Mouse (Mus musculus) cerebellum, postnatal 4 days (tissue): Measurements from ENCODE around the gene Tm6sf2.
A peak's percentile ranks its signal among the peaks of the same experiment; 100 is the strongest.

Experiments
- DNase-seq, 2 experiments: peaks; one replicate each; pipeline ENCODE4 v3.0.0; 2022; ENCODE audit warnings: low spot score in 2 of 2, mixed read lengths in 1 of 2

The Tm6sf2 gene

GRCm38 (mm10) chr8:70089296-70089960, 16.7 kb downstream of the Tm6sf2 start:
- no peak for DNase-seq

GRCm38 (mm10) chr8:70092786-70093185, 20.1 kb downstream of the Tm6sf2 start:
- no peak for DNase-seq

GRCm38 (mm10) chr8:70099276-70099675, 26.6 kb downstream of the Tm6sf2 start:
- no peak for DNase-seq

- DNase-seq = no peak
These were observed 27.5 kb downstream of the Tm6sf2 start for GRCm38 (mm10) chr8:70100241-70100640.

- DNase-seq = no peak
These were observed 31.8 kb downstream of the Tm6sf2 start for GRCm38 (mm10) chr8:70104506-70104905.

GRCm38 (mm10) chr8:70104922-70105321, 32.2 kb downstream of the Tm6sf2 start:
- DNase-seq = no peak

- no peak for DNase-seq
These were observed 37.7 kb downstream of the Tm6sf2 start for GRCm38 (mm10) chr8:70110451-70110850.

- DNase-seq = no peak
These were observed 38.6 kb downstream of the Tm6sf2 start for GRCm38 (mm10) chr8:70111192-70111795.

GRCm38 (mm10) chr8:70112401-70113016, 39.8 kb downstream of the Tm6sf2 start:
- DNase-seq = no peak

GRCm38 (mm10) chr8:70114488-70114887, 41.8 kb downstream of the Tm6sf2 start:
- no peak for DNase-seq

GRCm38 (mm10) chr8:70114892-70115291, 42.2 kb downstream of the Tm6sf2 start:
- no peak for DNase-seq

- DNase-seq = no peak
These were observed 44.9 kb downstream of the Tm6sf2 start for GRCm38 (mm10) chr8:70117611-70118010.

- peak in 1 of 2 experiments; percentile 34 for DNase-seq
These were observed 46.3 kb downstream of the Tm6sf2 start for GRCm38 (mm10) chr8:70118726-70119700.

- peak; percentile 83 to 89 for DNase-seq
These were observed 47.9 kb downstream of the Tm6sf2 start, which contains the start of gene Ncan for GRCm38 (mm10) chr8:70120667-70121066. Gene Ncan, minus strand, starts transcription at chr8:70120873.

GRCm38 (mm10) chr8:70122863-70123262, 50.1 kb downstream of the Tm6sf2 start:
- no peak for DNase-seq

GRCm38 (mm10) chr8:70124992-70125391, 52.3 kb downstream of the Tm6sf2 start:
- no peak for DNase-seq

GRCm38 (mm10) chr8:70128435-70128834, 55.7 kb downstream of the Tm6sf2 start:
- DNase-seq = peak in 1 of 2 experiments; percentile 59

GRCm38 (mm10) chr8:70129309-70129952, 56.7 kb downstream of the Tm6sf2 start:
- DNase-seq = peak; percentile 47 to 49
